Mouse (Mus musculus) c-Kit-positive CD71-positive TER-119-positive erythroid progenitor cells, embryonic 14.5 days (primary cell): ENCODE measurements around the gene Ppp1r14c.
"Not testable (repeated sequence)": the region's sequence is repeated elsewhere in the genome, so short reads cannot be mapped to it uniquely, and the experiment has no call there.

Experiments
- DNase-seq: peaks from one replicate; pipeline ENCODE4 v3.0.0-alpha.2; 2013; ENCODE audit warnings: low spot score

The Ppp1r14c gene

GRCm38 (mm10) chr10:3466135-3466626 lies 100.3 kb downstream of the Ppp1r14c start:
- DNase-seq, result no peak

GRCm38 (mm10) chr10:3468590-3468989 lies 102.7 kb downstream of the Ppp1r14c start:
- no peak for DNase-seq

GRCm38 (mm10) chr10:3476611-3477010 lies 110.8 kb downstream of the Ppp1r14c start:
- DNase-seq, result no peak

- no peak for DNase-seq
Observed at GRCm38 (mm10) chr10:3479772-3480171, 113.9 kb downstream of the Ppp1r14c start.

- no peak for DNase-seq
Observed at GRCm38 (mm10) chr10:3490052-3490451, 124.2 kb downstream of the Ppp1r14c start.

- no peak for DNase-seq
Observed at GRCm38 (mm10) chr10:3496791-3497190, 130.9 kb downstream of the Ppp1r14c start.

GRCm38 (mm10) chr10:3500846-3501245 lies 135.0 kb downstream of the Ppp1r14c start:
- DNase-seq, result not testable (repeated sequence)

GRCm38 (mm10) chr10:3507484-3508221 lies 141.8 kb downstream of the Ppp1r14c start:
- no peak for DNase-seq

- DNase-seq, result no peak
Observed at GRCm38 (mm10) chr10:3508222-3508588, 142.3 kb downstream of the Ppp1r14c start.

- DNase-seq, result no peak
Observed at GRCm38 (mm10) chr10:3508746-3509145, 142.9 kb downstream of the Ppp1r14c start.

- DNase-seq, result no peak
Observed at GRCm38 (mm10) chr10:3509663-3510277, 143.9 kb downstream of the Ppp1r14c start.

- DNase-seq, result no peak
Observed at GRCm38 (mm10) chr10:3510486-3510885, 144.6 kb downstream of the Ppp1r14c start.

GRCm38 (mm10) chr10:3511401-3511800 lies 145.5 kb downstream of the Ppp1r14c start:
- DNase-seq, result no peak

- no peak for DNase-seq
Observed at GRCm38 (mm10) chr10:3512620-3513305, 146.9 kb downstream of the Ppp1r14c start.

- no peak for DNase-seq
Observed at GRCm38 (mm10) chr10:3513947-3514346, 148.1 kb downstream of the Ppp1r14c start.
